Mouse (Mus musculus): ENCODE measurements at regions not wholly inside any gene's neighbourhood (a gene's known extent, or its start where the extent isn't known, plus 50 kb on each side); places are given as distances from the start of the nearest gene placed in this dataset.

GRCm38 (mm10) chr12:77179138-77179537 is 58.8 kb upstream of the Fut8 start:
- no peak for DNase-seq (ENCODE audit: extremely low spot score, low read depth, low spot score)

DNA sequence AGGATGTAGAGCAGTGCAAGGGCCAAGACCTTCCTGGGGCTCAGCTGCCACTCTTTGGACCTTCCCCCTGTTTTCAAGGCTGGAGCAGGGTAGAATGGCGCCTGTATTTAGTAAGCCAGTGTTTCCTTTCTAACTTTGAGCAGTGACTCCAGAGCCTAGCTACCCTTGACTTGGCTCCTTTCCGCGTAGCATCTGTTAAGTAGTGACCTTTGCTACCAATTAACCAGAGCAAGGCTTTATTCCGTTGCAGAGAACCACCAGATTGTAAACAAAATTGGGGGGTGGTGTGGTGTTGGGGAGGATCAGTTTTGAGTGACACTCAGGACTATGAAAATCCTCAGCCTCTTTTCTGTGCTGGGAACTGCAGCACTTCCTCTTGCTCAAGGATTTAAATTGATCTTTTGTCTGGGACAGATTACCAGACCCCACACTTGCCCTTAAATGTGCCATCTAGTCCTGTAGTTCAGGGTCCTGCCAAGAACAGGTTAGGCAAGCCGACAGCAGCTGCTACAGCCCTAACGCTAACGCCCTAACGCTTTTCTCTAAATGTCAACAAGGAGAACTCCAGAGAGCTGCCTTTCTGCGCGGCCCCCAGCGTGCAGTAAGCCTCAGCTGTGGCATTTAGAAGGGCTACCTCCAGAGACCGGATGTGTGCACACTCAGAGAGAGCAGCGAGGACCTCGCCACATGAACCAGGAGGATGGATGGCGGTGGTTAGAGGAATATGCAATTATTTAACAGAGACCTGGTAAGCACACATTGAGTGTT is 59.9 kb upstream of the Fut8 start:
- no peak for DNase-seq (ENCODE audit: extremely low spot score, low read depth, low spot score)

- DNase-seq (ENCODE audit: extremely low spot score, low read depth, low spot score), result no peak
These were observed 60.6 kb upstream of the Fut8 start for GRCm38 (mm10) chr12:77177303-77177702.

- no peak for DNase-seq (ENCODE audit: extremely low spot score, low read depth, low spot score)
These were observed 63.9 kb upstream of the Fut8 start for GRCm38 (mm10) chr12:77174032-77174431.

DNA sequence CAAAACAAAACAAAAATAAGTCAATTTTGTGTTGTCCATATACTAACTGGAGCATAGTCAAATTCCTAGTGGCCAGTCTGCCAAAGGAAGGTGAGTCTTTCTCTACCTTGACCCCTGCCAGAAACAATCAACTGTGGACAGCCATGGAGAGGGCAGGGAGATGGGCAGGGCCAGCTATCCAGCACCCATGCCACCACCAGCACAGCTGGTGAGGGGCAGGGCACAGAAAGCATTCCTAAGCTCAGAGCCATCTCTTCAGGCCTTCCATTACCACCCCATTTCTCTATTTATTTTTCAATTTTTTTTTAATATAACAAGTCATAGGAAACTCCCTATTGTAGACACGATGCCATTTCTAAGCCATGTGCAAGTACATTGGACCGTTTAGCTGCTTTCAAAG is 65.4 kb upstream of the Fut8 start:
- DNase-seq (ENCODE audit: extremely low spot score, low read depth, low spot score), result no peak

DNA sequence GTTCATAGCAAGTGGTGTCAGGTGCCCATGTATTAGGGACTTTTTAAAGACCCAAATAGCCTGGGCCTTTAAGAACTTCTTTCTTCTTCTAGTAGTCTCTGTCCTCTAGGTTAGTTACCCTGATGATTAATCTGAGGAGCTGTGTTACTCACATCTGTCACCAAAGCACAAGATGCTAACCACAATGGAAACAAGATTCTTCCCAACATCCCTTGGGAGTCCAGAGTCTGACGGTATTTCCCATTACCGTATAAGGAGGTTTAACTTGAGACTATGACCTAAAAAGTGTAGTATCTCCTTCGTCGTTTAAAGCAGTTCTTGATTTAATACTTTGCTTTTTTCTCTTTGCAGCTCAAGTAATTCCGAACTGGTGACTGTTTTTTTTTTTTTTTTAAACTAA is 67.7 kb upstream of the Fut8 start:
- no peak for DNase-seq (ENCODE audit: extremely low spot score, low read depth, low spot score)

- no peak for DNase-seq (ENCODE audit: extremely low spot score, low read depth, low spot score)
These were observed 69.6 kb upstream of the Fut8 start for GRCm38 (mm10) chr12:77168367-77168766.

GRCm38 (mm10) chr12:77156698-77157097 is 81.2 kb upstream of the Fut8 start:
- no peak for DNase-seq (ENCODE audit: extremely low spot score, low read depth, low spot score)

GRCm38 (mm10) chr12:77155626-77156025 is 82.3 kb upstream of the Fut8 start:
- DNase-seq (ENCODE audit: extremely low spot score, low read depth, low spot score), result no peak

DNA sequence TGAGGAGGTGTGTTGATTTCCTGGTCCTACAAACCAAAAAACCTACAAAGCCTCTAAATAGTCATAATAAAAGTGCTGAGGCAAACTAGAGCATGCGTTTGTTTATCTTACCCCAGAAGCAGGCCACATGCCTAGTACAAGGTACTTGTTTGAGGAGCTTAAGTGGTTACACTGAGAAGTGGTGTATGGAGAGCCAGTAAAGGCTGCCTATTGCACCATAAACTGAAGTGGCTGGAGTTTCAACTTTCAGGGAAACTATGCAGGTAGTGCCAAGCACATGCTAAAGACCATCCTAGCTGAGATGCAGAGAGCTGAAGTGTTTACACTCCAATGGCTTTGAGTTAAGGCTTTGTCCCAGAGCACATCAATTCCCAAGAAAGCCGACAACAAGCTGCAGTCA is 86.5 kb upstream of the Fut8 start:
- DNase-seq (ENCODE audit: extremely low spot score, low read depth, low spot score), result no peak

DNA sequence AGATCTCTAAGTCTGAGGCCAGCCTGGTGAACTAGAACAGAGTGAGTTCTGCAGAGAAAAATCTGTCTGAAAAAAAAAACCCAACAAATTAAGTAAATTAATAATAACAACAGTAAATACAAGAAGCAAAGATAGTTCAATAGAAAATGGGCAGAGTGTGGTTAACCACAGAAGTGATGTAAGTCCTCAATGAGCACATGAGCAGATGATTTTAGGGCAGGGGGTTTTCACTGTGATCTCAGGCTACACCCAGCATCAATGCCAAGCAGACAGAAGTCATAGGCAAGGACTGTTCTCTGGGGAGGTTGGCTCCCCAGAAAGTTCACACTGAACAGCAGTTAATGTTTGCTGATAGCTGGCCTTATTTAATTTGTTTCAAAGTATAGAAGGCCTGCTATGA is 88.1 kb upstream of the Fut8 start:
- DNase-seq (ENCODE audit: extremely low spot score, low read depth, low spot score), result no peak

DNA sequence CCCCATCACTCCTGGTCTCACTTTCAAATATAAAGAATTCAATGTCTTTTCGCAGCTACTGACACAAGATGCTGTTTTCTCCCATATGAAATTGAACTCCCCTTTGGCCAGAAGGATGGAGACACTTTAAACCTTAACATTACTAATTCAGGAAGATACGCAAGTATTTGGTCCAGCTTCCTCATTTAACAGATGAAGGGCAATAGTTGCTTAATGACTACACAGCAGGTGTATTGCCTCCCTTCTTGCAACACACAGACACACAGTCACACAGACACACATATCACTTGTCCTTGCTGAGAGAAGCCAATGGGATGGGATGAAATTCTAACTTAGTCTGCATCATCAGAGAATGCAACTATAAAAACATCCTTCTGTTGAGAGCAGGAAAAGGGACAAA is 89.8 kb upstream of the Fut8 start:
- no peak for DNase-seq (ENCODE audit: extremely low spot score, low read depth, low spot score)

- DNase-seq (ENCODE audit: extremely low spot score, low read depth, low spot score), result no peak
These were observed 94.0 kb upstream of the Fut8 start for GRCm38 (mm10) chr12:77143958-77144357.

DNA sequence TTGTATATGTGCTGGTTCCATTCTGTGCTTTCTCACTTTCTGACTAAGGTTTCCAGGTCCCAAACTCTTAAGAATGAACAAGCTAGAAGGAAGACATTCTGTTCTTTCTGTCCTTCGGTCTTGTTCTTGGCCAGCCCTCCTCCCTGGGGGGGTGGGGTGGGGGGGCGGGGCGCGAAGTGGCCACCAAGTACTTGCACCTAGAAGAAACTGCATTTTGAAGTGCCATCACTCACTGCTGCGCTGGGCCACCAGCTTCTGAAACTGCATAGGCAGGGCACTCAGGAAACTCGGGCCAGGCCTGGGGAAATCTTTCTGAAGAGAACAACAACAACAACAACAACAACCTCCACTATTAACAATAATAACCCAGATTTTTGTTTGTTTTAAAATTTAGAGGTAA is 94.4 kb upstream of the Fut8 start:
- no peak for DNase-seq (ENCODE audit: extremely low spot score, low read depth, low spot score)

DNA sequence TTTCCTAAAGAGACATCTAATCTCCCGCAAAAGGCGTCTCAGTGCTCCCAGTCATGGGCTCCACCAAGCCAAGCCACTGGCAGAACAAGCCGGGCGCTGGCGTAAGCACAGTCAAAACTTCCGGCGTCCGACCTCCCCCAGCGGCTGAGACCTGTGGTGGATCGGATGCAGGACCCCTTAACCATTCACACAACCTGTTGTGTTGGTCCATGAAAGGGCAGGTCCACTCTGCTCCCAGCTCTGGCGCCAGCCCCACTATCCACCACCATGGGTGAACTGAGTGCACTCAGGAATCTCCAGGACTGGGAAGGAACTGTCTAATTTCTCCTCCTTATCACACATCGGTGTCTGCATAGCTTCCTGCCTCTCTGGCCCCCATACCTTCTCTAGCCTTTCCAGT is 94.8 kb upstream of the Fut8 start:
- no peak for DNase-seq (ENCODE audit: extremely low spot score, low read depth, low spot score)

GRCm38 (mm10) chr12:77142224-77142623 is 95.7 kb upstream of the Fut8 start:
- DNase-seq (ENCODE audit: extremely low spot score, low read depth, low spot score), result no peak

- no peak for DNase-seq (ENCODE audit: extremely low spot score, low read depth, low spot score)
These were observed 96.4 kb upstream of the Fut8 start for GRCm38 (mm10) chr12:77141260-77142201.

DNA sequence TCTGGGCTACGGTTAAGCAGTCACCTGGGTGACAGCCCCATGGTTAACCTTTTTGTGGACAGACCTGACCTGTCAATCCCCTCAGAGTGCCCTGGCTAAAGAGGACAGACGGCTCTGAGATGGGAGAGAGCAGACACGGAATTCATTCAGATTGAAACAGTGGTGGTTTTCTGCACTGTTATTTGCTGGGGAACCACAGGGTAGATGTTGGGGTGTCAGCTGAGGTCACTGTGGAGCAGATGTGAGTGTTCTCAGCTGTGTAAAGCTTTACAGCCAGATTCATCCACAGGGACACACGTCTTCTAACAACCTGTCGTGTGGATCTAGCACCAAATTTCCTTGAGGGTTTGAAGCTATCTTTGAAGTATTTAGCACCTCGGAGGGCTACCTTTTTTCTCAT is 97.3 kb upstream of the Fut8 start:
- DNase-seq (ENCODE audit: extremely low spot score, low read depth, low spot score), result no peak

GRCm38 (mm10) chr12:77140141-77140540 is 97.8 kb upstream of the Fut8 start:
- DNase-seq (ENCODE audit: extremely low spot score, low read depth, low spot score), result no peak

- DNase-seq (ENCODE audit: extremely low spot score, low read depth, low spot score), result no peak
These were observed 98.2 kb upstream of the Fut8 start for GRCm38 (mm10) chr12:77139718-77140117.

DNA sequence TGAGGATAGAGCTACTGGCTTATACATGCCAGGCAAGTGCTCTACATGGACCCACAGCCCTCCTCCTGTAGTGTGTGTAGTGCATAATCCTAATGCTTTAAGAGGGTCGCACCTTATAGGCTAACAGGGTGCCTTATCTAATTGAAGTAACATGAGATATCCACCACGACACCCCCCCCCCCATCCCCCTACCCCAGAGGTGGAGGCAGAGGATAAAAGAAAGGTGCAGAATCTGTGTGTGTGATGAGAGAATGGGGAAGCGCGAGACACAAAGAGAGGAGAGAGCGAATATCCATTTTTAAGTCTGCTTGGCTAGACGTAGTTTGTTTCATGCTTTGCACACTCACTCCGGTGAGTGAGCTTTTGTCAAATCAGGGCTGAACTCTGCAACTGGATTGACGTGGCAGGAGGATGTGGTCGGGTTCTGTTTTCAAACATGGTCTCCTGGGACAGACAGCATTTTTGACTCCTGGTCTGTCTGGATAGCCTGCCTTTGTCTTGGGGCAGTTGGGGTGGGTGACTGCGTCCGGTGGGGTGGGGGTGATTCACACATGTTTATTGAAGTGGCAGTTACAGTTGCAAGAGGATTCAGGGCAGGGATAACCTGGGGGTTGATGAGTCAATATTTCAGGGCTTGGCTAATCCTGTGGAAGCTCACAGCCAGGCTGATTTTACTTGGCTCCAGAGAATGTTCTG is 99.3 kb upstream of the Fut8 start:
- no peak for DNase-seq (ENCODE audit: extremely low spot score, low read depth, low spot score)

Data from hindlimb bud, embryonic 11.5 days (tissue).